Mouse (Mus musculus): ENCODE results near the gene Fam196a. TPM values are rescaled to one million over a fixed set of nuclear protein-coding genes. Genes with fewer than 3 reads are reported as not detected.

The Fam196a gene
- polyA plus RNA-seq (2012; rRNA removed) = 0.78 and 0.97 TPM in 2 replicates

GRCm38 (mm10) chr7:134937927-134938609 lies at the start of gene Fam196a:
Gene Fam196a, minus strand, starts transcription at chr7:134938430.
- peak within 1 kb of the TSS; percentile 21; the same call in 1 of the 2 replicates for H3K4me3 ChIP-seq (ENCODE audit: control insufficient read depth, low read depth, low read length)
- H3K4me1 ChIP-seq (ENCODE audit: control insufficient read depth, insufficient read depth, low read length) = peaks cover 2% of the 10 kb centered on the region; the same call in 1 of the 2 replicates
- no peak within 1 kb of the TSS for H3K27ac ChIP-seq (ENCODE audit: control insufficient read depth, insufficient read depth, low read depth, low read length)
- no peaks in the 10 kb centered on the region for H3K36me3 ChIP-seq (ENCODE audit: control insufficient read depth, insufficient read depth, low read length)
- TF ChIP-seq CTCF (IDR thresholded peaks at IDR 0.05; ENCODE audit: control insufficient read depth, insufficient read depth, insufficient replicate concordance, low read depth, low read length) (no peak), POLR2A (IDR thresholded peaks at IDR 0.05; ENCODE audit: control insufficient read depth, low read depth, low read length) (no peak)
- H3K27me3 ChIP-seq (ENCODE audit: control insufficient read depth, insufficient read depth, low read length) = no peaks in the 10 kb centered on the region

- Histone ChIP-seq H3K27ac (ENCODE audit: control insufficient read depth, insufficient read depth, low read depth, low read length) (no peak overlapping the region), H3K27me3 (ENCODE audit: control insufficient read depth, insufficient read depth, low read length) (no peaks in the 10 kb centered on the region), H3K36me3 (ENCODE audit: control insufficient read depth, insufficient read depth, low read length) (no peaks in the 10 kb centered on the region), H3K4me1 (ENCODE audit: control insufficient read depth, insufficient read depth, low read length) (no peaks in the 10 kb centered on the region), H3K4me3 (ENCODE audit: control insufficient read depth, low read depth, low read length) (no peak overlapping the region)
- TF ChIP-seq CTCF (IDR thresholded peaks at IDR 0.05; ENCODE audit: control insufficient read depth, insufficient read depth, insufficient replicate concordance, low read depth, low read length) = no peak
- no peak for TF ChIP-seq POLR2A (IDR thresholded peaks at IDR 0.05; ENCODE audit: control insufficient read depth, low read depth, low read length)
These were observed 23.4 kb upstream of the Fam196a start for GRCm38 (mm10) chr7:134961608-134962007.

- H3K27me3 ChIP-seq (ENCODE audit: control insufficient read depth, insufficient read depth, low read length) = no peaks in the 10 kb centered on the region
- no peak overlapping the region for H3K27ac ChIP-seq (ENCODE audit: control insufficient read depth, insufficient read depth, low read depth, low read length)
- no peaks in the 10 kb centered on the region for H3K36me3 ChIP-seq (ENCODE audit: control insufficient read depth, insufficient read depth, low read length)
- H3K4me3 ChIP-seq (ENCODE audit: control insufficient read depth, low read depth, low read length) = no peak overlapping the region
- H3K4me1 ChIP-seq (ENCODE audit: control insufficient read depth, insufficient read depth, low read length) = no peaks in the 10 kb centered on the region
- TF ChIP-seq POLR2A (IDR thresholded peaks at IDR 0.05; ENCODE audit: control insufficient read depth, low read depth, low read length) (no peak), CTCF (IDR thresholded peaks at IDR 0.05; ENCODE audit: control insufficient read depth, insufficient read depth, insufficient replicate concordance, low read depth, low read length) (peak; percentile 65; the same call in 1 of the 2 replicates)
These were observed 22.6 kb upstream of the Fam196a start for GRCm38 (mm10) chr7:134960871-134961270.

GRCm38 (mm10) chr7:134959086-134959485 lies 20.9 kb upstream of the Fam196a start:
- no peak for TF ChIP-seq POLR2A (IDR thresholded peaks at IDR 0.05; ENCODE audit: control insufficient read depth, low read depth, low read length)
- no peak for TF ChIP-seq CTCF (IDR thresholded peaks at IDR 0.05; ENCODE audit: control insufficient read depth, insufficient read depth, insufficient replicate concordance, low read depth, low read length)
- Histone ChIP-seq H3K4me1 (ENCODE audit: control insufficient read depth, insufficient read depth, low read length) (no peaks in the 10 kb centered on the region), H3K36me3 (ENCODE audit: control insufficient read depth, insufficient read depth, low read length) (no peaks in the 10 kb centered on the region), H3K27me3 (ENCODE audit: control insufficient read depth, insufficient read depth, low read length) (no peaks in the 10 kb centered on the region), H3K4me3 (ENCODE audit: control insufficient read depth, low read depth, low read length) (no peak overlapping the region), H3K27ac (ENCODE audit: control insufficient read depth, insufficient read depth, low read depth, low read length) (no peak overlapping the region)

GRCm38 (mm10) chr7:134945925-134946716 lies 7.9 kb upstream of the Fam196a start:
- no peaks in the 10 kb centered on the region for H3K27me3 ChIP-seq (ENCODE audit: control insufficient read depth, insufficient read depth, low read length)
- H3K27ac ChIP-seq (ENCODE audit: control insufficient read depth, insufficient read depth, low read depth, low read length) = no peak overlapping the region
- H3K4me3 ChIP-seq (ENCODE audit: control insufficient read depth, low read depth, low read length) = no peak overlapping the region
- H3K36me3 ChIP-seq (ENCODE audit: control insufficient read depth, insufficient read depth, low read length) = no peaks in the 10 kb centered on the region
- no peaks in the 10 kb centered on the region for H3K4me1 ChIP-seq (ENCODE audit: control insufficient read depth, insufficient read depth, low read length)
- TF ChIP-seq POLR2A (IDR thresholded peaks at IDR 0.05; ENCODE audit: control insufficient read depth, low read depth, low read length) = no peak
- TF ChIP-seq CTCF (IDR thresholded peaks at IDR 0.05; ENCODE audit: control insufficient read depth, insufficient read depth, insufficient replicate concordance, low read depth, low read length) = no peak

GRCm38 (mm10) chr7:134943701-134944100 lies 5.5 kb upstream of the Fam196a start:
- H3K27ac ChIP-seq (ENCODE audit: control insufficient read depth, insufficient read depth, low read depth, low read length) = no peak overlapping the region

GRCm38 (mm10) chr7:134943063-134943462 lies 4.8 kb upstream of the Fam196a start:
- Histone ChIP-seq H3K27ac (ENCODE audit: control insufficient read depth, insufficient read depth, low read depth, low read length) (no peak overlapping the region), H3K4me1 (ENCODE audit: control insufficient read depth, insufficient read depth, low read length) (no peaks in the 10 kb centered on the region), H3K27me3 (ENCODE audit: control insufficient read depth, insufficient read depth, low read length) (no peaks in the 10 kb centered on the region), H3K36me3 (ENCODE audit: control insufficient read depth, insufficient read depth, low read length) (no peaks in the 10 kb centered on the region), H3K4me3 (ENCODE audit: control insufficient read depth, low read depth, low read length) (no peak overlapping the region)
- TF ChIP-seq CTCF (IDR thresholded peaks at IDR 0.05; ENCODE audit: control insufficient read depth, insufficient read depth, insufficient replicate concordance, low read depth, low read length) = no peak
- no peak for TF ChIP-seq POLR2A (IDR thresholded peaks at IDR 0.05; ENCODE audit: control insufficient read depth, low read depth, low read length)

More at GRCm38 (mm10) chr7:134943701-134944100, 5.5 kb upstream of the Fam196a start:
- Histone ChIP-seq H3K4me1 (ENCODE audit: control insufficient read depth, insufficient read depth, low read length) (no peaks in the 10 kb centered on the region), H3K36me3 (ENCODE audit: control insufficient read depth, insufficient read depth, low read length) (no peaks in the 10 kb centered on the region), H3K4me3 (ENCODE audit: control insufficient read depth, low read depth, low read length) (no peak overlapping the region), H3K27me3 (ENCODE audit: control insufficient read depth, insufficient read depth, low read length) (no peaks in the 10 kb centered on the region)
- TF ChIP-seq CTCF (IDR thresholded peaks at IDR 0.05; ENCODE audit: control insufficient read depth, insufficient read depth, insufficient replicate concordance, low read depth, low read length) (no peak), POLR2A (IDR thresholded peaks at IDR 0.05; ENCODE audit: control insufficient read depth, low read depth, low read length) (no peak)
